Mouse (Mus musculus): ENCODE results near the gene Gm3415. TPM values are rescaled to one million over a fixed set of nuclear protein-coding genes. Genes with fewer than 3 reads are reported as not detected.
"Not testable (repeated sequence)": the region's sequence is repeated elsewhere in the genome, so short reads cannot be mapped to it uniquely, and the experiment has no call there.

Gm3415 gene
- polyA plus RNA-seq (2012): not detected in 2 replicates

DNA sequence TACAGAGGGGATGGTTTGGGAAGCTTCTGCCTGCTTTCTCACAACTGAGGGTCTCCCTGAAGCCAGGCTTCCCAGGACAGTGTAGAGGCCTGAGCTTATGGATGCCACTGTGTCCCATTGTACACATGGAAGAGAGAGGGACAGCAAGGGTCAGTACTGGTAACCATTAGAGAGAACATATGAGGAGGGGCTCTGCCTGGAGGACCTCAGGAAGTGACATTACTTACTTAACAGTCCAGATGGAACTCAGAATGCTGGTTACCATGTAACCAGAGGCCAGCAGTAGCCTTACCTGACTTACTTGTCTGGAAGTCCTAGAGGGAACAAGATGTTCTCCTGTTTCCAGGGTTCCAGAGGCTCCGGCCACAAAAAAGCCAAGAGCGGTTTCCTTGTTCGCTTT lies at the start of gene Gm3415:
Gene Gm3415, plus strand, starts transcription at position 301 of the 400 bp plus-strand sequence.
- not testable (repeated sequence) for H3K4me3 ChIP-seq (replicated peaks); H3K4me1 ChIP-seq (ENCODE audit: control insufficient read depth); H3K9me3 ChIP-seq (ENCODE audit: control insufficient read depth, low read length); H3K36me3 ChIP-seq (ENCODE audit: control insufficient read depth); H3K27me3 ChIP-seq (ENCODE audit: control insufficient read depth)

- not testable (repeated sequence) for H3K9me3 ChIP-seq (ENCODE audit: control insufficient read depth, low read length); H3K4me1 ChIP-seq (ENCODE audit: control insufficient read depth); H3K4me3 ChIP-seq (replicated peaks); H3K27me3 ChIP-seq (ENCODE audit: control insufficient read depth); H3K36me3 ChIP-seq (ENCODE audit: control insufficient read depth)
These were observed 42.1 kb upstream of the Gm3415 start, which contains the start of gene Gm3402 for GRCm38 (mm10) chr5:146513823-146514222. TSS of gene Gm3402 (plus strand) at chr5:146514123.

- H3K4me1 ChIP-seq (ENCODE audit: control insufficient read depth); H3K27me3 ChIP-seq (ENCODE audit: control insufficient read depth); H3K4me3 ChIP-seq (replicated peaks); H3K36me3 ChIP-seq (ENCODE audit: control insufficient read depth); H3K9me3 ChIP-seq (ENCODE audit: control insufficient read depth, low read length): not testable (repeated sequence)
These were observed 30.4 kb upstream of the Gm3415 start, which contains the start of gene Gm3404 for GRCm38 (mm10) chr5:146525501-146525900. TSS of gene Gm3404 (plus strand) at chr5:146525801.

GRCm38 (mm10) chr5:146537347-146537746 lies 18.6 kb upstream of the Gm3415 start, which contains the start of gene Gm3409:
TSS of gene Gm3409 (plus strand) at chr5:146537647.
- H3K4me1 ChIP-seq (ENCODE audit: control insufficient read depth); H3K4me3 ChIP-seq (replicated peaks); H3K27me3 ChIP-seq (ENCODE audit: control insufficient read depth); H3K9me3 ChIP-seq (ENCODE audit: control insufficient read depth, low read length); H3K36me3 ChIP-seq (ENCODE audit: control insufficient read depth): not testable (repeated sequence)

DNA sequence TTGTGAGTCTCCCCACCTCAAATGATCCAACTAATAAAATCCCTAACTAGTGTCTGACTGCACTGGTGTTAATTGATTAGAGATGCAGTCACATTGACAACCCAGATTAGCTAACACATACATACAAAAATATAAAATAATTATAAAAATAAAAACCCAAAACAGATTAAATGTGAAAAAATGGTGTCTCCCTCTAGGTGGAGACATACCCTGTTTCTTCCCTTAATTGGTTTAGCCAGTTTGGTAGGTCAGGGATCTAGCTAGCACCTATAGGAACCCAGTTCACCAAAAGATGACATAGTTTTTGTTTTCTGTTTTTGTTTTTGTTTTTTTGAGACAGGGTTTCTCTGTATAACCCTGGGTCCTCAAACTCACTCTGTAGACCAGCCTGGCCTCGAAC lies 8.3 kb downstream of the Gm3415 start:
- TF ChIP-seq GATA1 (IDR thresholded peaks at IDR 0.05; ENCODE audit: low read length) (no peak), TAL1 (IDR thresholded peaks at IDR 0.05; ENCODE audit: low read length) (no peak)
- no peak overlapping the region for H3K4me3 ChIP-seq (replicated peaks)
- H3K9me3 ChIP-seq (ENCODE audit: control insufficient read depth, low read length): no peaks in the 10 kb centered on the region

DNA sequence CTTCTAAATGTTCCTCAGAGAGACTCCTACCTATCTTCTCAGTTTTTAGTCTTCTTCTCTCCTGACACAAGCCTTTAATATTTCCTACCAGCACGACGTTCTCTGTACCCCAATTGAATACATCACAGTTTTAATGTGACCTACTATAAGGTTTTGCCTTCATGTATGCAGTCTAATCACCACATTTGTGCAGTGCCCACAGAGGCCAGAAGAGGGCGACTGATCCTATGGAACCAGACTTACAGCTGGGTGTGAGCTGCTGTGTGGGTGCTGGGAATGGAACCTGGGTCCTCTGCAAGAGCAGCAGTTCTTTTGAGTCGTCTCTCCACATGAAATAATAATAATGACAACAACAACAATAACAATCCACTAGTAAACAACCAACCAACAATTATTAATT lies 11.1 kb downstream of the Gm3415 start:
- Histone ChIP-seq H3K27me3 (ENCODE audit: control insufficient read depth) (no peaks in the 10 kb centered on the region), H3K4me3 (replicated peaks) (no peak overlapping the region), H3K4me1 (ENCODE audit: control insufficient read depth) (no peaks in the 10 kb centered on the region), H3K36me3 (ENCODE audit: control insufficient read depth) (no peaks in the 10 kb centered on the region), H3K9me3 (ENCODE audit: control insufficient read depth, low read length) (no peaks in the 10 kb centered on the region)
- no peak for TF ChIP-seq GATA1 (IDR thresholded peaks at IDR 0.05; ENCODE audit: low read length)
- TF ChIP-seq TAL1 (IDR thresholded peaks at IDR 0.05; ENCODE audit: low read length): no peak

More for the DNA sequence above, 8.3 kb downstream of the Gm3415 start:
- Histone ChIP-seq H3K4me1 (ENCODE audit: control insufficient read depth) (no peaks in the 10 kb centered on the region), H3K27me3 (ENCODE audit: control insufficient read depth) (no peaks in the 10 kb centered on the region), H3K36me3 (ENCODE audit: control insufficient read depth) (no peaks in the 10 kb centered on the region)

DNA sequence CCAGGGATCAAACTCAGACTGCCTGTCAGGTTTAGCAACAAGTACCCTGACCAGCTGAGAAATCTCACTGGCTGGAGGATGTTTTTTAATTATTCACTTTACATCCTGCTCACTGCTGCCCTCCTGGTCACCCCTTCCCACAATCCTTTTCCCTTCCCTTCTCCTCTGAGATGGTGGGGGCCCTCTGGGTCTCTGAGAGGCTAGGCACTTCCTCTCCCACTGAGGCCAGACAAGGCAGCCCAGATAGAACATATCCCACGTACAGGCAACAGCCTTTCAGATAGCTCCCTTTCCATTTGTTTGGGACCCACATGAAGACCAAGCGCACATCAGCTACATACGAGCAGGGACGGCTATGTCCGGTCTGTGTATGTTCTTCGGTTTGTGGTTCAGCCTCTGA lies 14.2 kb downstream of the Gm3415 start:
- H3K27me3 ChIP-seq (ENCODE audit: control insufficient read depth); H3K4me1 ChIP-seq (ENCODE audit: control insufficient read depth); H3K4me3 ChIP-seq (replicated peaks); H3K9me3 ChIP-seq (ENCODE audit: control insufficient read depth, low read length); H3K36me3 ChIP-seq (ENCODE audit: control insufficient read depth): not testable (repeated sequence)

DNA sequence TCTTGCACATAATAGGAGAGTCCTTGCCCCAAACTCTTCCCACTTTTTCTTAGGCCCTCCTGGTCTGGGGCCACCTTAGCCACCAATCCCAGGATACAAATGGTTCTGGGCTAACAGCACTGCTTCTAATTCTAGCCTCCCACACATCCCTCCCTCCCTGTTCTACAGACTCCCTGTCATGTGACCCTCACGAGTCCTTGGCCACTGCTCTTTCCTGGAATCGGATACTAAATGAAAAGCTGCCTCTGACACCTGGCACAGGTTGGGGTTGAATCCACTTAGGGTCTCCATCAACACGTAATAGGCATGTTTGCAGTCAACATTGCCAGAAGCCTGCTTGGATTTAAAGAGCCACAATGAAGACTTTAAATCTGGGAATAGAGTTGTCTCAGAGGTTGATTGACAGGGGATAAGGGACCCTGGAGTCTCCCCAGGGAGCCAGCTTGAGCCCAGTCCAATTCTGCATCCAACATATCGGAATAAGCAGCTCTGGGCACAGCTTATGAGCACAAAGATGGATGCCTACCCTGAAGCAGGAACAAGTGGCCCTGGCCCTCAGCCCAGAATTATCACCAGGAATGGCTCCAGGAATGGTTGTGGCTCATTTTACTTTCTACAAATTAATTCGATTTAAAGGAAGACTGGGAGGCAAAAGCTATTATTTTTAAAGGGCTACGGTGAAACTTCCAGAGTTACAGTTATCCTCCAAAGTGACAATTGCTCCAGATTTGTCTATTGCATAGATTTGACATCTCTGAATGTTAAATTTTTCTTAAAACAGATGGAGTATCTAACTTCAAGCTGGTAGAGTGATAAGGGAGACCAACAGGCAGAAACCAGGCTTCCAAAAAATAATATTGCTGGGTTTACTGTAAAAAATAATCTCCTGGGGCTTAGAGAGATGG lies 16.1 kb downstream of the Gm3415 start:
- H3K4me3 ChIP-seq (replicated peaks); H3K27me3 ChIP-seq (ENCODE audit: control insufficient read depth); H3K36me3 ChIP-seq (ENCODE audit: control insufficient read depth); H3K9me3 ChIP-seq (ENCODE audit: control insufficient read depth, low read length); H3K4me1 ChIP-seq (ENCODE audit: control insufficient read depth): not testable (repeated sequence)

DNA sequence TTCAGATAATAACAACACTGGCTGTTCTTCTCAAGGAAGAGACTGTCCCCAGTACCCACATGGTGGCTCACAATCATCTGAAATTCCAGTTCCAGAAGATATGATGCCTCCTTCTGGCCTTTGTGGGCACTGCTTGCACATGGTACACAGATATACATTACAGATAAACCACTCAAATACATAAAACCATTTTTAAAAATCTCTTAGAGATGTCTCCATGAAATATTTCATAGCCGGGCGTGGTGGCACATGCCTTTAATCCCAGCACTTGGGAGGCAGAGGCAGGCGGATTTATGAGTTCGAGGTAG lies 16.8 kb downstream of the Gm3415 start:
- not testable (repeated sequence) for H3K4me3 ChIP-seq (replicated peaks); H3K4me1 ChIP-seq (ENCODE audit: control insufficient read depth); H3K9me3 ChIP-seq (ENCODE audit: control insufficient read depth, low read length); H3K27me3 ChIP-seq (ENCODE audit: control insufficient read depth); H3K36me3 ChIP-seq (ENCODE audit: control insufficient read depth)

DNA sequence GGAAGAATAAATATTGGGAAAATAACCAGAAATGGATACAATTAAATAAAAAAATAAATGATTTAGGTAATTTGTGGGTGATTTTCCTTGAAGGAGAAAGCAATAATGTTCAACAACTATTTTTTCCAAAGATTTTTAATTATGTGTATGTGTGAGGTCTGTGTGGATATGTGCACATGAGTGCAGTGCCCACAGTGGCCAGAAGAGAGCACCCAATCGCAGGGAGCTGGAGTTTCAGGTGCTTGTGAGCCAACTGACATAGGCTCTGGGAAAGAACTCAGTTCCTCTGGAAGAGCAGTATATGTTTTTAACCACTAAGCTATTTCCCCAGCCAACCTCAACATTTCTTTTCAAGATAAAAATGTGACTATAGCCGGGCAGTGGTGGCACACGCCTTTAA lies 20.7 kb downstream of the Gm3415 start:
- Histone ChIP-seq H3K4me1 (ENCODE audit: control insufficient read depth) (no peaks in the 10 kb centered on the region), H3K9me3 (ENCODE audit: control insufficient read depth, low read length) (peaks cover 5% of the 10 kb centered on the region; the same call in 1 of the 2 replicates), H3K27me3 (ENCODE audit: control insufficient read depth) (no peaks in the 10 kb centered on the region), H3K36me3 (ENCODE audit: control insufficient read depth) (no peaks in the 10 kb centered on the region), H3K4me3 (replicated peaks) (no peak overlapping the region)
- TF ChIP-seq GATA1 (IDR thresholded peaks at IDR 0.05; ENCODE audit: low read length) (no peak), TAL1 (IDR thresholded peaks at IDR 0.05; ENCODE audit: low read length) (no peak)
